Mouse (Mus musculus) megakaryocyte, embryonic 14.5 days (primary cell): Measurements from ENCODE around the gene Iqca.

Experiments
- FLI1 ChIP-seq: IDR thresholded peaks from 2 replicates; pipeline ENCODE4 v1.6.1; 2012; ENCODE audit warnings: low read length, inconsistent platforms, mixed read lengths
- GATA1 ChIP-seq: IDR thresholded peaks from 3 replicates; pipeline ENCODE4 v1.6.1; 2012; ENCODE audit warnings: mixed read lengths, low read length, inconsistent platforms, borderline replicate concordance

DNA sequence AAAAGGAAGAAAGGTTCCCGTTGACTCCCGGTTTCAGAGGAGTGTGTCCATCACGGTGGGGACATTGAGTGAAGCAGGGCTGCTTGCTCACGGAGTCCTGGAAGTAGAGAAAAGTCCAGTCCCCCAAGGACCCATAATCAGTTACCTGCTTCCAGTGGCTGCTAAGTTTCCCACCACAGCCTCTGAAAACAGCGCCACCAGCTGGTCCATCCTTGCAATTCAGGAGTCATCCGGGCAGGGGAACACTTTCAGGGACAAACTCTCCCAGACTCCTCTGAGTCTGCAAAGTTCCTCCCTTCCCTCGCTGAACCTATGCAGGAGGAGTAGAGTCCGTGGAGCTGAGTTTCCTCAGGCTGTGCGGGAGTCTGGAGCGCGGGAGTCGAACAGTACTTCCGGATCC is 6.7 kb upstream of the Iqca start:
- TF ChIP-seq GATA1: no peak
- no peak for TF ChIP-seq FLI1
